16 mouse cellular contexts compared by ENCODE assay signal in genomic region chr6:53713152-53713551, GRCm38 (mm10).
DNase-seq lines count a peak whose midpoint lies in the region; ATAC-seq lines count a peak whose summit lies in the region.
"Had no signal": no experiment of that assay in that cellular context is flagged by ENCODE, and none has a peak within 500 bp of the region (broad histone marks: within the 10 kb centered on the region; RNA-seq: fewer than 3 reads in every experiment).

No protein-coding gene starts in this region.

- ATAC-seq in granulocyte monocyte progenitor cell, adult 5-6 weeks (replicated peaks; ENCODE audit: poor library complexity, severe bottlenecking), result peak; percentile 89
- peak; percentile 86 for ATAC-seq in megakaryocyte progenitor cell, adult 5-6 weeks (replicated peaks; ENCODE audit: poor library complexity)
- ATAC-seq in CD4-positive, CD25-positive, alpha-beta regulatory T cell, adult 4 months, result no peak
- ATAC-seq: forebrain, embryonic 14.5 days; intestine, embryonic 16.5 days; midbrain, embryonic 13.5 days had no signal

- peak; percentile 17 to 25 for DNase-seq in lung, adult 18-20 months
- no peak for DNase-seq in lung, postnatal 4 days
- DNase-seq in ES-CJ7 (ENCODE audit: low read depth, low spot score), result peak; percentile 12
- no peak for DNase-seq in frontal cortex, postnatal 36 days (ENCODE audit: low spot score in 2 of 2)
- no peak for DNase-seq in T-cell, adult 2 months (ENCODE audit: low spot score)
- DNase-seq: cerebellum, postnatal 10 days; kidney, postnatal 4 days; liver, embryonic 13.5 days; right cerebral cortex, postnatal 14 days; thymus, adult 2 months had no signal

Comparison
In these comparisons a context has a peak if more than half of its experiments do, and no peak if none do; other contexts are left out.
1. DNase-seq: peak in lung, adult 18-20 months (2 of 2) and ES-CJ7 (single experiment); none in lung, postnatal 4 days (0 of 2), frontal cortex, postnatal 36 days (0 of 2) and T-cell, adult 2 months (single experiment).